Mouse (Mus musculus): ENCODE data around the gene Tdrd7. TPM values are rescaled to one million over a fixed set of nuclear protein-coding genes. Genes with fewer than 3 reads are reported as not detected.

Gene Tdrd7
- total RNA-seq (2023): 16.2 to 18.5 TPM (median 17.6 TPM) in 4 replicates

DNA sequence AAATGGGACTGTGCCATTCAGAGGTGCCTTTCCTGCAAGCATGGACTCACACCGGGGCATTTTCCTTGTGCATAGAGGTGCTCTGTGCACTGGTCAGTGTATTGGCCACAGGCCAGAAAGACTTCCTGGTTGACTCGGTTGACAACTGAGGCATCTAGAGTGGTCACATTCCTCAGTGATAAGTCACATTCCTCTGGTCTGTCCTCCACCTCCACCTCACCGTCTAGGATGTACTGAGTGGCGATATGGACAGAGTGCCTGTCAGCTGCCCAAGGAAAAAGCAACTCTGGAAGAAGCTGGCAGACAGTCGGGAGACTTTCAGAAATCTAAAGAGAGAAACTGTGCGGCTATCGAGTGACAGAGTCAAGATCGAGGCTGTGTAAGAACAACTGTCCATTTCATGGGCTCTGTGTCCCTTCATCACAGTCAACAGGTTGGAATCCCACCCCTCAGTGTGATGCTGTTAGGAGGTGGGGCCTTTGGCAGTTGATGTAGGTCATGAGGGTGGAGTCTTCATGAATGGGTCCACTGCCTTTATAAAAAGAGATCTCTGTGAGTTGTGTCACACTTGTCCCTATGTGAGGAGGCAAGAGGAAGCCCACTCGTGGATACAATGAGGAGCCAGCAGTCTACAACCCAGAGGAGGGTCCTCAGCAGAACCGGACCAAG is at the start of gene Tdrd7:
TSS of gene Tdrd7 (plus strand) at position 564 of the 669 bp plus-strand sequence.

DNA sequence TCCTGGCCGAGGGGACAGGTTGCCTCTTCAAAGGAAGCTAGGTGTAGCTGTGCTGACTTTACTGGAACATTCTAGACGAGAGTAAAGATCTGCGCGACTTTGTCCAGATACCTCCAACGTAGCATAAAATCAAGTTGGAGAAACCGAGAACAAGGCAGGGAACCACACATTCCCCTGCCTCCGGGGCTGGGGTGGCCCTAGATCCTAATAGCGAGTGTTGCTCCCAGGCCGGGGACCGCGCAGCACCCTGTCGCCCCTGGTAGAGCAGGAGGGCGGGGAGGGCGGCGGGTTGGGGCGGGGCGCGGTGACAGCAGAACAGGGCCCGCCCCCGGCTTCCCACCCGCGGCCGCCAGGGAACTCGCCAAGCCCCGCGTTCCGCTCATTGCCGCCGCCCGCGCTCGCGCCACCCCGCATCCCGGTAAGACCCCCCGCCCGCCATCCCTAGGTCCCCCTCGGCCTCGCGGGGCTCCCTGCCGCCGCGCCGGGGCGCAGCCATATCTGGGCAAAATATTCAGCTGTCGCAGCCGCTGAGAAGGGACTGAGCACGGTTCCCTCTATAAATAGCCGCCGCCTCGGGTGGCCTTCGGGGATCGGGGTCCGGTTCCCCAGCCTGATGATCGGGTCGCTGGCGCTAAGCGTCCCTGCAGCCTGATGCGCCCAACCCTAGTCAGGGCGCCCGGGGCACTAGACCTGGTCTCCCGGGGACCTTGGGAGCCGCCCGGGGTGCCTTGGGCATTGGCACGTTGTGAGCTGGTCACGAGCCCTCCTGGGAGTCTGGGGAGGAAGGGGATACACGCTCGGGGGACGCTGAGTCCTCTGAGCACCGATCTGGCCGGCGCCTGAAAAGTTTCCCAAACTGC is 74.0 kb downstream of the Tdrd7 start, which contains the start of gene Tmod1:
TSS of gene Tmod1 (plus strand) at position 44 of the 860 bp plus-strand sequence.

Other genes with a start within 250 kb of the Tdrd7 start
- 4.7 to 10.7 TPM (median 5.9 TPM) in 4 replicates for gene Aldh1b1, start 166.3 kb upstream of the Tdrd7 start, total RNA-seq (2023)
- not detected in 4 replicates for gene Igfbpl1, start 138.4 kb upstream of the Tdrd7 start, total RNA-seq (2023)
- not detected in 4 replicates for gene Stra6l, start 116.7 kb upstream of the Tdrd7 start, total RNA-seq (2023)
- 0.23 to 0.72 TPM (median 0.56 TPM) in 4 replicates for gene Ccdc180, start 75.0 kb upstream of the Tdrd7 start, total RNA-seq (2023)
- not detected in 4 replicates for gene Tmod1, start 73.6 kb downstream of the Tdrd7 start, total RNA-seq (2023)
- 44.4 to 48.5 TPM (median 45.9 TPM) in 4 replicates for gene Ncbp1, start 173.3 kb downstream of the Tdrd7 start, total RNA-seq (2023)
- 24.3 to 33.3 TPM (median 30.2 TPM) in 4 replicates for gene Tstd2, start 173.4 kb downstream of the Tdrd7 start, total RNA-seq (2023)
- gene Xpa, start 231.0 kb downstream of the Tdrd7 start, total RNA-seq (2023): 18.6 to 23.0 TPM (median 22.2 TPM) in 4 replicates